ENCODE assay signal across 15 mouse cellular contexts in the genomic region with DNA sequence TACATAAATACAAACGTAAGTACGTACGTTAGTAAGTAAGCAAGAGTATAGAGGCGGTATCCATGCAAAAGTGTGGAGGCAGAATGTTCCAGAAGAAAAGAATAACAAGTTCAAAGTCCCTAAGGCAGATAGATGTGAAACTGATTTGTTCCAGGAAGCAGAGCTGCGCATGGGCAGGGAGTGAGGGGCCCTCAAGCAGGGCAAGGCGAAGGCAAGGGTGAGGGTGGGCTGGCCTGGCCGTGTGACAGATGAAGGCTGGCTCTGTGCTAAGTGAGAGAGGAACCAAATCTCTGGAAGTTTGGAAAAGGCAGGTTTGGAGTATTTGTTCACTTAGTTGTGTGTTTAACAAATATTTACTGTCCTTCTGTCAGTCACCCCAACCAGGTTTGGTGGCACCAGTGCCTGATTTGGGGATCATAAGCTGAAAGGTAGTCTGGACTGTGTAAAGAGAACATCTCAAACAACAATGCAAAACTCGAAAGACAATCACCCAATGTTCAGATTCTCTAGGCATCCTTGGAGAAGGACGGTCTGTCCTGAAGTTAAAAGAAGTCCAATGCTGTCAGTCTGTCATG. TPM values are rescaled to one million over a fixed set of nuclear protein-coding genes. Genes with fewer than 3 reads are reported as not detected.
"Had no signal": no experiment of that assay in that cellular context is flagged by ENCODE, and none has a peak within 500 bp of the region (broad histone marks: within the 10 kb centered on the region; RNA-seq: fewer than 3 reads in every experiment).

No protein-coding gene starts in this region.

- H3K27me3 ChIP-seq: limb, embryonic 12.5 days; limb, embryonic 15.5 days; lung, embryonic 15.5 days had no signal

- H3K9me3 ChIP-seq: limb, embryonic 12.5 days; limb, embryonic 15.5 days; lung, embryonic 15.5 days had no signal

- H3K4me3 ChIP-seq: limb, embryonic 12.5 days; limb, embryonic 15.5 days; lung, embryonic 15.5 days had no signal

- H3K4me2 ChIP-seq: limb, embryonic 12.5 days; limb, embryonic 15.5 days; lung, embryonic 15.5 days; midbrain, embryonic 11.5 days had no signal

- ATAC-seq: inflammation-experienced regulatory T-cells, adult 6 months had no signal

- H3K4me1 ChIP-seq: limb, embryonic 15.5 days had no signal

- DNase-seq: kidney, adult 18-20 months; kidney, adult 9 months; kidney, postnatal 14 days; kidney, postnatal 4 days; left cerebral cortex, postnatal 4 days; lung, adult 18-20 months; lung, postnatal 10 days; lung, postnatal 36 days; midbrain, embryonic 14.5 days; thymus, postnatal 36 days had no signal

- H3K27ac ChIP-seq: limb, embryonic 12.5 days; limb, embryonic 15.5 days; lung, embryonic 15.5 days had no signal

- H3K36me3 ChIP-seq: limb, embryonic 12.5 days; limb, embryonic 15.5 days; lung, embryonic 15.5 days had no signal

- H3K9ac ChIP-seq: limb, embryonic 12.5 days; limb, embryonic 15.5 days; lung, embryonic 15.5 days had no signal

RNA-seq across cellular contexts. Expression of gene Vegfa, which starts 32.7 kb away (rescaled TPM):
- polyA plus RNA-seq: inflammation-experienced regulatory T-cells, adult 6 months had no signal
